Mouse (Mus musculus): Measurements from ENCODE around the gene Gm11111. TPM values are rescaled to one million over a fixed set of nuclear protein-coding genes. Genes with fewer than 3 reads are reported as not detected.
A peak's percentile ranks its signal among the peaks of the same experiment; 100 is the strongest.

The Gm11111 gene
- polyA plus RNA-seq, 1 experiment from 2014 or later = not detected

- no peak overlapping the region for H3K9ac ChIP-seq (ENCODE audit: low read depth, low read length)
- no peak overlapping the region for H3K4me3 ChIP-seq (ENCODE audit: low read depth, low read length)
- H3K9me3 ChIP-seq (ENCODE audit: control insufficient read depth) = no peaks in the 10 kb centered on the region
- H3K4me2 ChIP-seq (replicated peaks; ENCODE audit: low read depth) = no peak overlapping the region
- no peak overlapping the region for H3K27ac ChIP-seq (ENCODE audit: low read depth, low read length)
- no peaks in the 10 kb centered on the region for H3K4me1 ChIP-seq (replicated peaks; ENCODE audit: control insufficient read depth, insufficient read depth, low read length)
- H3K36me3 ChIP-seq (ENCODE audit: control insufficient read depth, insufficient read depth) = no peaks in the 10 kb centered on the region
- H3K27me3 ChIP-seq (replicated peaks; ENCODE audit: control insufficient read depth, insufficient read depth, low read length) = no peaks in the 10 kb centered on the region
- ATAC-seq = no peak
- WGBS = 86% methylated on average over 1 of the region's 1 CpGs
- TF ChIP-seq CTCF (IDR thresholded peaks at IDR 0.05; ENCODE audit: low read depth) = peak; percentile 57
Measured at GRCm38 (mm10) chr5:98541333-98541732, 11.2 kb upstream of the Gm11111 start.

GRCm38 (mm10) chr5:98550285-98550684, 2.2 kb upstream of the Gm11111 start:
- no peak for TF ChIP-seq CTCF (IDR thresholded peaks at IDR 0.05; ENCODE audit: low read depth)
- no peaks in the 10 kb centered on the region for H3K9me3 ChIP-seq (ENCODE audit: control insufficient read depth)
- H3K4me3 ChIP-seq (ENCODE audit: low read depth, low read length) = no peak overlapping the region
- H3K36me3 ChIP-seq (ENCODE audit: control insufficient read depth, insufficient read depth) = no peaks in the 10 kb centered on the region
- WGBS = 37% methylated on average over 5 of the region's 5 CpGs
- H3K9ac ChIP-seq (ENCODE audit: low read depth, low read length) = no peak overlapping the region
- H3K27me3 ChIP-seq (replicated peaks; ENCODE audit: control insufficient read depth, insufficient read depth, low read length) = no peaks in the 10 kb centered on the region
- H3K27ac ChIP-seq (ENCODE audit: low read depth, low read length) = no peak overlapping the region
- ATAC-seq = no peak
- no peak overlapping the region for H3K4me2 ChIP-seq (replicated peaks; ENCODE audit: low read depth)
- H3K4me1 ChIP-seq (replicated peaks; ENCODE audit: control insufficient read depth, insufficient read depth, low read length) = no peaks in the 10 kb centered on the region

- 91% methylated on average over 1 of the region's 1 CpGs for WGBS
- Histone ChIP-seq H3K4me1 (replicated peaks; ENCODE audit: control insufficient read depth, insufficient read depth, low read length) (no peaks in the 10 kb centered on the region), H3K27me3 (replicated peaks; ENCODE audit: control insufficient read depth, insufficient read depth, low read length) (no peaks in the 10 kb centered on the region), H3K4me3 (ENCODE audit: low read depth, low read length) (no peak overlapping the region), H3K9ac (ENCODE audit: low read depth, low read length) (no peak overlapping the region), H3K4me2 (replicated peaks; ENCODE audit: low read depth) (no peak overlapping the region), H3K27ac (ENCODE audit: low read depth, low read length) (no peak overlapping the region), H3K36me3 (ENCODE audit: control insufficient read depth, insufficient read depth) (no peaks in the 10 kb centered on the region), H3K9me3 (ENCODE audit: control insufficient read depth) (no peaks in the 10 kb centered on the region)
- no peak for TF ChIP-seq CTCF (IDR thresholded peaks at IDR 0.05; ENCODE audit: low read depth)
- no peak for ATAC-seq
Measured at GRCm38 (mm10) chr5:98550873-98551272, 1.6 kb upstream of the Gm11111 start.

- Histone ChIP-seq H3K27ac (ENCODE audit: low read depth, low read length) (no peak overlapping the region), H3K9me3 (ENCODE audit: control insufficient read depth) (no peaks in the 10 kb centered on the region), H3K27me3 (replicated peaks; ENCODE audit: control insufficient read depth, insufficient read depth, low read length) (no peaks in the 10 kb centered on the region), H3K4me3 (ENCODE audit: low read depth, low read length) (no peak overlapping the region), H3K36me3 (ENCODE audit: control insufficient read depth, insufficient read depth) (no peaks in the 10 kb centered on the region), H3K4me2 (replicated peaks; ENCODE audit: low read depth) (no peak overlapping the region), H3K9ac (ENCODE audit: low read depth, low read length) (no peak overlapping the region), H3K4me1 (replicated peaks; ENCODE audit: control insufficient read depth, insufficient read depth, low read length) (no peaks in the 10 kb centered on the region)
- ATAC-seq = no peak
- WGBS = 60% methylated on average over 7 of the region's 7 CpGs
- no peak for TF ChIP-seq CTCF (IDR thresholded peaks at IDR 0.05; ENCODE audit: low read depth)
Measured at GRCm38 (mm10) chr5:98552811-98553601, 511 bp downstream of the Gm11111 start.

- H3K4me1 ChIP-seq (replicated peaks; ENCODE audit: control insufficient read depth, insufficient read depth, low read length) = no peaks in the 10 kb centered on the region
- no peak overlapping the region for H3K9ac ChIP-seq (ENCODE audit: low read depth, low read length)
- H3K4me3 ChIP-seq (ENCODE audit: low read depth, low read length) = no peak overlapping the region
- no peaks in the 10 kb centered on the region for H3K36me3 ChIP-seq (ENCODE audit: control insufficient read depth, insufficient read depth)
- H3K27ac ChIP-seq (ENCODE audit: low read depth, low read length) = no peak overlapping the region
- ATAC-seq = no peak
- H3K9me3 ChIP-seq (ENCODE audit: control insufficient read depth) = no peaks in the 10 kb centered on the region
- WGBS = 83% methylated on average over 4 of the region's 4 CpGs
- no peaks in the 10 kb centered on the region for H3K27me3 ChIP-seq (replicated peaks; ENCODE audit: control insufficient read depth, insufficient read depth, low read length)
- no peak for TF ChIP-seq CTCF (IDR thresholded peaks at IDR 0.05; ENCODE audit: low read depth)
- H3K4me2 ChIP-seq (replicated peaks; ENCODE audit: low read depth) = no peak overlapping the region
Measured at GRCm38 (mm10) chr5:98561301-98561700, 8.8 kb downstream of the Gm11111 start.

GRCm38 (mm10) chr5:98562806-98563205, 10.3 kb downstream of the Gm11111 start:
- Histone ChIP-seq H3K27me3 (replicated peaks; ENCODE audit: control insufficient read depth, insufficient read depth, low read length) (no peaks in the 10 kb centered on the region), H3K9me3 (ENCODE audit: control insufficient read depth) (no peaks in the 10 kb centered on the region), H3K4me2 (replicated peaks; ENCODE audit: low read depth) (no peak overlapping the region), H3K4me3 (ENCODE audit: low read depth, low read length) (no peak overlapping the region), H3K36me3 (ENCODE audit: control insufficient read depth, insufficient read depth) (no peaks in the 10 kb centered on the region), H3K9ac (ENCODE audit: low read depth, low read length) (no peak overlapping the region), H3K4me1 (replicated peaks; ENCODE audit: control insufficient read depth, insufficient read depth, low read length) (no peaks in the 10 kb centered on the region), H3K27ac (ENCODE audit: low read depth, low read length) (no peak overlapping the region)
- 80% methylated on average over 9 of the region's 9 CpGs for WGBS
- no peak for ATAC-seq
- TF ChIP-seq CTCF (IDR thresholded peaks at IDR 0.05; ENCODE audit: low read depth) = no peak

All from intestine, postnatal 0 days (tissue).